Mouse (Mus musculus) CH12.LX (cell line): ENCODE results near the gene Tmem255b.

Experiments
- BHLHE40 ChIP-seq: IDR thresholded peaks from 2 replicates; pipeline ENCODE4 v1.6.1; 2011; ENCODE audit warnings: mild to moderate bottlenecking, low read depth, low read length, improper control_type of control experiment
- CTCF ChIP-seq, 2 experiments: IDR thresholded peaks in 1 of 2; conservative IDR thresholded peaks in 1 of 2; 2 replicates each; pipeline ENCODE4 v1.5.1; 2011 to 2012; ENCODE audit warnings: low read depth in 2 of 2, low read length in 2 of 2, improper control_type of control experiment in 1 of 2, inconsistent platforms in 1 of 2, mild to moderate bottlenecking in 1 of 2, moderate library complexity in 1 of 2
- EP300 ChIP-seq: IDR thresholded peaks from 2 replicates; pipeline ENCODE4 v1.6.1; 2011; ENCODE audit warnings: low read length, improper control_type of control experiment
- GABPA ChIP-seq: IDR thresholded peaks from 2 replicates; pipeline ENCODE4 v1.6.1; 2012; ENCODE audit warnings: low read depth, low read length, improper control_type of control experiment, inconsistent platforms; ENCODE audit not compliant: insufficient replicate concordance
- MAX ChIP-seq: IDR thresholded peaks from 2 replicates; pipeline ENCODE4 v1.6.1; 2011; ENCODE audit warnings: low read length, improper control_type of control experiment
- POLR2A ChIP-seq: IDR thresholded peaks from 2 replicates; pipeline ENCODE4 v1.6.1; 2011; ENCODE audit warnings: low read depth, mild to moderate bottlenecking, improper control_type of control experiment, low read length
- POLR2AphosphoS2 ChIP-seq: IDR thresholded peaks from 2 replicates; pipeline ENCODE4 v1.6.1; 2011; ENCODE audit warnings: low read depth, low read length, improper control_type of control experiment
- TCF12 ChIP-seq: IDR thresholded peaks from 2 replicates; pipeline ENCODE4 v1.6.1; 2014; ENCODE audit warnings: low read depth, mild to moderate bottlenecking, inconsistent platforms, low read length, improper control_type of control experiment
- ZC3H11A ChIP-seq: IDR thresholded peaks from 2 replicates; pipeline ENCODE4 v1.6.1; 2012; ENCODE audit warnings: low read depth, mild to moderate bottlenecking, inconsistent platforms, low read length, improper control_type of control experiment

- TF ChIP-seq EP300 = no peak
- TF ChIP-seq MAX = no peak
- TF ChIP-seq CTCF (conservative IDR thresholded peaks at IDR 0.05 in 1 of 2, IDR thresholded peaks at IDR 0.05 in 1 of 2; ENCODE audit: low read depth in 2 of 2, low read length in 2 of 2) = no peak
- TF ChIP-seq ZC3H11A = no peak
- no peak for TF ChIP-seq POLR2A
- TF ChIP-seq BHLHE40 = no peak
- no peak for TF ChIP-seq TCF12
- no peak for TF ChIP-seq POLR2AphosphoS2
- TF ChIP-seq GABPA = no peak
Measured at GRCm38 (mm10) chr8:13413823-13414390, 21.1 kb upstream of the Tmem255b start.
